Mouse (Mus musculus): ENCODE data around the gene Clasrp. TPM values are rescaled to one million over a fixed set of nuclear protein-coding genes. Genes with fewer than 3 reads are reported as not detected.

The Clasrp gene
- total RNA-seq, 4 experiments from 2014 or later, result 9.6 to 16.8 (median 12.1) TPM

GRCm38 (mm10) chr7:19563884-19564283 is 40.4 kb downstream of the Clasrp start:
- no peak for DNase-seq (ENCODE audit: low spot score)

DNA sequence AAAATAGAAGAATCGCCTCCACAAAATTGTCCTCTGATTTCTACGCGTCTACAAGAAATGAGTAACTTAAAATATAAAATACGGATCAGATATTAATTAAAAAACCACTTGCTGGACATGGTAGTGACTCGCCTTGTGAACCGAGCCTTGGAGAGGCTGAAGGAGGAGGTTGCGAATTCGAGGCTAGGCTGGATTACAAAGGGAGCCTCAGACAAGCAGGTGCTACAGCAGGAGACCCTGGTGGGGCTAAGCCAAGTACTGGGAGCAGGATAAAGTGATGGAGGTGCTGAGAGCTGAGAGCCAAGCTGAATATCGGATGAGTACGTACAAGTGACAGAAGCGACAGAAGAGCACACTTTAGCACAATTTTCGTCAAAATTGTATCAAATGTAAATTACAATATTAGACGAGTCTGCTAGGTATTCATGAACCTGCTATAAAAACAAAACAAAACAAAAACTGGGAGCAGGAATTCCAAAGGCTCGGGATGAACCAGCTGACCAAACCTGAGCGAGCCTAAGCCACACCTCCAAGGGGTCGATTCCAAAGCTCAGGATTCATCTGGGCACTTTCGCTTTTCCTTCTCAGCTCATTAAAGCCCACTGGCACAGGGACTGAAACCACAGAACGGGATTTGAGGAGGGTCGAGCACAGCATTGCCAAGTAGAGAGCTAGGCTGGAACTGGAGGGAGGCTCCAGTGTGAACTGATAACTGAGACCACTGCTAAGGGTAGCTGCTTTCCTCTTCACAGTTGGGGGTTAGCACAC is 41.5 kb downstream of the Clasrp start, which contains the start of gene Ppp1r37:
Ppp1r37 (minus strand) TSS at position 434 of the 768 bp plus-strand sequence.
- no peak for DNase-seq (ENCODE audit: low spot score)

GRCm38 (mm10) chr7:19561765-19562642 is 42.3 kb downstream of the Clasrp start:
- DNase-seq (ENCODE audit: low spot score), result peak; percentile 81

DNA sequence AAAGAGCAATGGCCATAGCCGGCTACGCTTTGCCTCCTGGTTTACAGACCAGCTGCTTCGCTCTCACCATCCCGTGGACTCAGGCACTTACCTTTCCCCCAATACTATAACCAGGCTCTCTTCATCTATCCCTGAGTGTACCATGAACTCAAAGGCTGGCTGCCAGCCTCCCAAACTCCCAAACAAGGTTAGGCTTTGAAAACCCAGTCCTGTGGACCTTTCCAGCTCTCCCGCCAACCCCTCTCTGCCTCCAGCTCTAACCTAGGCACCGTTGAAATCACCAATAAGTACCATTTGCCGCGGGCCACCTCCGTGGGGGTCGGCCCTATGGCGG is 42.9 kb downstream of the Clasrp start:
- no peak for DNase-seq (ENCODE audit: low spot score)

- DNase-seq (ENCODE audit: low spot score), result no peak
Observed at GRCm38 (mm10) chr7:19560491-19561260, 43.6 kb downstream of the Clasrp start.

- DNase-seq (ENCODE audit: low spot score), result no peak
Observed at GRCm38 (mm10) chr7:19558965-19559364, 45.3 kb downstream of the Clasrp start.

DNA sequence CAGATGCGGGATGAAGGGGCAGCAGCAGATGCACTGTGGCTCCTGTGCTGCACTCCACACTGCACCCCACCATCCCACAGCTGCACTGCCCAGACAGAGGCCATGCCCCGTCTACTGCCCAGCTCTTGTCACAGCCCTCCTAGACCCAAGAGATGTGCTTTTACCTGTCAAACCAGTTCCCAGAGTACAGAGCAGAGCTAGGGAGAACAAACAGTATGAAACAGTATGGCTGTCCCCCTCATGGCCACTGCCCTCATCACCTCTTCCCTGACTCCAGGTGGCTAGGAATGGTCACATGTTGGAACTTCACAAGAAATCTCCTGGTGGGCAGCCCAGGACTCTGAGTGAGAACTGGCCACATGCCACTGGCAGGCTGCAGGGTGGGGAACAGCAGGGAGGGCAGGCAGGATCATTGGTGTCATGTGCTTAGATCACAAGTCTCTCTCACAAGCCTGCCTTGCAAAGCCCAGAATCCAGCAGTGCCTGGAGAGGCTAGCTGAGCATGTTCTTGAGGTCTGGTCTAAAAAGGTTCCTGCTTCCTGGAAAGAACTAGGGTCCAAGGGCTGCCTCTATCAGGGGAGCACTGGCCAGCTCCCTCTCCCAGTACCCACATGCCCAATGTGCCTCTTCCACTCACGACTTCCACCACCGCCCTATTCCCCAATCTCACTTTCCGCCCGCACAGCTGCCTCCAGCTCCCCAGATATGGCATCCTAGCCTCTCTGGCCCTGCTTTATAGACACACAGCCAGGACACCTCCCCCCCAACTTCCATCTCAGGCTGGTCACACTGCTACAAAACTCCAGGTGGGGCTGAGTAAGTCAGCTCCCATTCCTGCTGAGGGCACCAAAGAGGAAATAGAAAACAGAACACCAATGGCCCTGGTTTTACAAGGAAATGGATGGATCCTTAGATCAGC is 46.0 kb downstream of the Clasrp start:
- DNase-seq (ENCODE audit: low spot score), result no peak

GRCm38 (mm10) chr7:19557086-19557485 is 47.2 kb downstream of the Clasrp start:
- DNase-seq (ENCODE audit: low spot score), result no peak

GRCm38 (mm10) chr7:19554168-19554567 is 50.1 kb downstream of the Clasrp start:
- DNase-seq (ENCODE audit: low spot score), result no peak

- DNase-seq (ENCODE audit: low spot score), result no peak
Observed at GRCm38 (mm10) chr7:19552443-19552842, 51.8 kb downstream of the Clasrp start.

DNA sequence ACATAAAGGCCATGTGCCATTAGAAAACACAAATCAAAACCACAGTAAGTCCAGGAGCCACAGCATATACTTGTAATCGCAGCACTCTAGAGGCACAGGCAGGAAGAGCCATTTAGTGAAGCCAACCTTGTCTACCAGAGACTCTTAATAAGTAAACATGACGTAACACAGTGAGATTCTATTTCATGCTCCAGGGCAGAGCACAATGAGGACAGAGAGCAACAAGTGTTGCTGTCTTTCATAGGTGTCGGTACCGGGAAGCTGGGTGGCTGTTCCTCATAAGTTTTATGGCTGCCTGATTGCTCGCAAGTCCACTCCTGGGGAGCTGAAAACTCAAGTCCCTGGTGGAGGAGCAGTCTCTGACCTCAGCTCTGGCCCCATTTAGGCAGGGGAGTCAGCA is 52.7 kb downstream of the Clasrp start:
- no peak for DNase-seq (ENCODE audit: low spot score)

GRCm38 (mm10) chr7:19549394-19549793 is 54.9 kb downstream of the Clasrp start:
- no peak for DNase-seq (ENCODE audit: low spot score)

- no peak for DNase-seq (ENCODE audit: low spot score)
Observed at GRCm38 (mm10) chr7:19547344-19547969, 56.8 kb downstream of the Clasrp start.

DNA sequence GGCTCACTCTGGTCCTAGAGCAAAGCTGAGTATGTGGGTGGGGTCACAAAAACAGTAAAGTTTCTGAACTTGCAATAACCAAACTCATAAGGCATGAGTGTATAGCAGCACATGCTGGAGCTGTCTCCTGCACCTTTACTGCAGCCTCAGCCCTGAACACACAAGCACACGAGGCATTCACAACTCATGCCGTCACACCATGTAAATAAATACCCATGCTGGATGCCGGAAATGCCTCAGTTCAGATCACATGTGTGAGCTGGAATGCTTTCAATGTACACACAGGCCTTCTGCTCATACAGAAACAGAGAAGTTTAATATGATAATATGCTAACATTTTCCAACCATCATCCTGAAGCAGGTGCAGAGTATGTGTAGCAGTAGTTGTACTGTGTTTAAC is 58.3 kb downstream of the Clasrp start:
- no peak for DNase-seq (ENCODE audit: low spot score)

- DNase-seq (ENCODE audit: low spot score), result no peak
Observed at GRCm38 (mm10) chr7:19543584-19543983, 60.7 kb downstream of the Clasrp start.

DNA sequence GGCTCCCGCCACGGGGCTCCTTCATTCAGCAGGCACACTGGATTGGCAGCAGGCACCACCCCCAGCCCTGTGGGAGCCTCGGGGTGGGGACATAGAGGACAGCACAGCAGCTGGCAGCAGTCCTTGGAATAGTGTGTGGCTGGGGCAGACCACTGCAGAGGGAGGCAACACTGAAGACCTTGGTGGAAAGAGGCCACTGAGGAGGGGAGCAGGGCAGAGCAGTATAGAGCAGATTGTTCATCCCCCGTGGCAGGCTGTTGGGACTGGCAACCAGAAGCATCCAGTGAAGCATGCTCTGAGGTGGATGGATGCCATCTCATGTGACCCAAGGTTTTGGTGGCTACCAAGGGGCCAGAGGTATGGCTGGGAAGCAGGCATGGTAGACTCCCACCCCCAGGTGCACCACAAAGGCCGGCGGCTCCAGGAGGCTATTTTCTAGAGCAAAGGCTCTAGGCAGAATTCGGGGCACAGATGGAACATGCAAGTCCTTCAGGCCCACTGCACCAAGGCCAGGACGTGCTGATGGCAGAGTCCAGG is 62.1 kb downstream of the Clasrp start:
- no peak for DNase-seq (ENCODE audit: low spot score)

DNA sequence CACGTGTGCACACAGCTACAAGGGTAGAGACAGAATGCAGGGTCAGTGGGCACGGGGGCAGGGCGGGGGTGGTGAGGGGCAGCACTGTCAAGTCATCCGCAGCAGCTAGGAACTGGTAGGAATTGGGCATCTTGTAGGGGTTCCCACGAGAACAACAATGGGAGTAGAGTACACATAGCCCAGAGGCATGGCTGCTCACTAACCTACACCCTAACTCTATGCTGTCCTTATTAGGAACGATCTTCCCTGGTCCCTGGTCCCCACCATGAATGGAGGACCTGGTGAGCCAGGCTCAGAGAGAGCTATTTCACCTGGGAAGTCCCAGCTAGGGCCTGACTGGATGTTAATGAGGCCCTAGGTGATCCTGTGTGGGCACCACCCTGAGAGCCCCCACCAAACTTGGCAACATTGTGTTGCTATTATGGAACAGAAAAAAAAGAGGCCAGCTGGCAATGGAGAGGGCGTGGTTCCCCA is 62.6 kb downstream of the Clasrp start:
- no peak for DNase-seq (ENCODE audit: low spot score)

GRCm38 (mm10) chr7:19540771-19541566 is 63.3 kb downstream of the Clasrp start:
- no peak for DNase-seq (ENCODE audit: low spot score)

- DNase-seq (ENCODE audit: low spot score), result no peak
Observed at GRCm38 (mm10) chr7:19534676-19535075, 69.6 kb downstream of the Clasrp start.
